Mouse (Mus musculus) left cerebral cortex, postnatal 10 days (tissue): ENCODE measurements at regions not wholly inside any gene's neighbourhood (a gene's known extent, or its start where the extent isn't known, plus 50 kb on each side); places are given as distances from the start of the nearest gene placed in this dataset.
A peak's percentile ranks its signal among the peaks of the same experiment; 100 is the strongest.

ENCODE experiments used
- DNase-seq, 2 experiments: peaks; one replicate each; pipeline ENCODE4 v3.0.0; 2021 to 2022; ENCODE audit warnings: low spot score in 2 of 2, mixed read lengths in 1 of 2; ENCODE audit errors: extremely low spot score in 1 of 2
- intact Hi-C: fragments of 180-260 bp; cut with DNase I; formaldehyde crosslinking; loops from one replicate; pipeline ENCODE4 v1.15.1; 2025

DNA sequence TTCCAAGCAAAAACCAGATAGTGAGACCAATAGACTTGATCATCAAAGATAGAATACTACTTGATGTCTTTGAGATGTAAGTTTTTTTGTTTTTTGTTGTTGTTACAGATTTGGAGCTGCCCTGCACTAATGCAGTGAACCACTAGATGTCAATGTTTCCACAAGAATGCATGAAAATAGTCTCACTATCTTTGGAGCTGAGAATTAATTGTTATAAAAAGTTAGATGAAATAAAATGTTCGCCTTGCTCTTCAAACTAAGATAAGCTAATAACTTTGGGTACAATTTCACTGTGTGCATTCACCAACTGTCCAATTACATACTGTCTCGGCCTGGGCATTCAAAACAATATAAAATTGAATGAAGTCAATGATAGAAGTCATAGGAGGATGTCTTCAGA, 223.2 kb upstream of the Agtr1b start:
- peak in 1 of 2 experiments; percentile 52 for DNase-seq
- intact Hi-C loops: no loop called here

DNA sequence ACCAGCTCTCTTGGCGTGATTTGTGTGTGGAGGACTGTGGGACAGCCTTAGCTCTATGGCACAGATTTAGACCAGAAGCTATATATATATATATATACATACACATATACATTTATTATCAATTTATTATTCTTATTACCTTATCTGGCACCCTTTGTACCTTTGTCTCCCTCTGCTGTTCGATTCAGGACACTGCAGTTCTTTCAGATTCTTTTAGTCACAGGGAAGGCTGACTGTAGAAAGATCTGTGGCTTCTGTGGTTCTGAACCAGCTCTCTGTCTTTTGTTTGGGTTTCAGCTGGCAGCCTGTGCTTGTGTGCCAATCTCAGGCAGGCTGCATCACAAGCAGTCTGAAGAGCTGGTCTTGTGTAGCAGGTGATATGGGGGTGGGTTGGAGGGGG, 184.6 kb upstream of the Agtr1b start:
- DNase-seq: no peak

DNA sequence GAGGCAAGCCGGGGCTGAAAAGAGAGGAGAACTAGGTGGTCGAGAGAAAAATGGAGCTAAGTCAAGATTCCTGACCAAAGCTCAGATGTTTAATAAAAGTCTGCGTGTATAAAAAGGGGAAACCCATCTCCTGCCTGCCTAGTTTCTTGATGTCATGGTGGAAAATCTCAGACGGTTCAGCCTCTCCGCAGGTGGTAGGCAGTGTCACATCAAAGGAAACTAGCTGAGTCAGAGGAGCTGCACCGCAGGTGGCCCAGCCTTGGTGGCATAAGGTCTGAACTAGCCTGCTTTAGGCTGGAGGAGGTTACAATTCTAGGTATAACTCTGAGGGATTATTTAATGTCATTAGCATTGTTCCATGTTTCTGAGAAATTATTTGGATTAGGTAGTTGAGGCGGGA, 177.0 kb upstream of the Agtr1b start:
- no peak for DNase-seq
- intact Hi-C loops: no loop called here

More for the DNA sequence above, 184.6 kb upstream of the Agtr1b start:
- intact Hi-C loops: no loop called here

DNA sequence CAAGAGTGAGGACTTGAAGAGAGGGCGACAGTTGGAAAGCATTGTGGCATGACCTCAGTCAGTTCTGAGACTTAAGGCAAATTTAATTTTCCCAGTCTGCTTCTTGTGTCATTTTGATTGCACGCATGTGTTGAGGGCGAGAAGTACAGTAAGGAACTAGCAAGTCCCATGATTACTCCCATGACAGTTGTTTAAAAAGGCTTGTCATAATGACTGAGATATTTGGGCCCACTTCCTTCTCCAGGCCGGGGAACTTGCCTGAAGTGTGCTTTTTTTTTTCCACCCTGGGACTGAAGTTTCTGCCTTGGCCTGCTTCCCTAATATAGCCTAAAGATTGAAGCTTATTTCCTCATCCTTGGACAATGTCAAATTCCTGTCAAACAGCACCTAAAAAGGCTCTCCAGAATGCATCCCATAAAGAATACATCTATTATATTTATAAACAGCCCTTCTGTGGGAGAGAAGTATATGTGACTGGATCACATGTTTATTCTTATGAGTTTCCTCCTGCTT, 171.6 kb upstream of the Agtr1b start:
- intact Hi-C loops: no loop called here
- no peak for DNase-seq

DNA sequence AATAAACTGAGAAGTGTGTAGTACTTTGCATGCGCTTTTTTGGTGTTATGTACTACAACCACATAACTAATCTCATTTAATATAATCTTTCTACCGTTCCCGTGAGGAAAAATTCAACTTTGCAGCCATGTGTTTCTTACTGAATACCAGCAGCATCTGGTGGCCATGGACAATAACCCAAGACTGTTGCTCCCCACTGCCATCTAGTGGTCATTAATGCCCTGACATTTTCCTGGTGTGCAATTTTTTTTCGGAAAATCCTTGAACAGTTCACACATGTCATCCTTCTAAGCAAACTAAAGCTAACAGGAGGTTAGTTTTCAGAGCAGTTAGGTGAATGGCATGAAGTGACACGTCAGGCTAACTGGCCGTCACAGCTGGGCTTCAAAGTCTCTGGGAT, 153.8 kb upstream of the Agtr1b start:
- DNase-seq: no peak
- intact Hi-C loops: no loop called here

DNA sequence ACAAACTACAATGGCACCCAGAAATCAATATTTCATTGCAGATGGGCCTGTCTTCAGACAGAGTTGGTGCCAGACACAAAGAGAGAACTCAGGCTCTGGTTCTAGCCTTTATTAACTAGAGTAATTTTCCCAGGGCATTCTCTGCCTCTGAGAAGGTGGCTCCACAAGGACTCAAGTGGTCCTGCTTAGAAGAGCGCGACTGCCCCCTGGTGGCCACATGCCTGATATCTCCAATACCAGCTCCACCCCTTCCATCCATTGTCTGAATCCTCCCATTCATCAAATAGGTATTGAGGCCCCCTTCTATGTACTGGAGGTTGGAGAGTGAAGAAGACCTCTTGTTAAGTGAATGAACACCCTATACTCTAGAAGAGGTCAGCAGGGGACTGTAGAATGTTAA, 142.2 kb upstream of the Agtr1b start:
- DNase-seq: peak; percentile 31 to 76
- intact Hi-C loops: loop anchor here (10.0 kb wide), 1 partner anchor 254 kb away; no protein-coding TSS in a partner anchor

DNA sequence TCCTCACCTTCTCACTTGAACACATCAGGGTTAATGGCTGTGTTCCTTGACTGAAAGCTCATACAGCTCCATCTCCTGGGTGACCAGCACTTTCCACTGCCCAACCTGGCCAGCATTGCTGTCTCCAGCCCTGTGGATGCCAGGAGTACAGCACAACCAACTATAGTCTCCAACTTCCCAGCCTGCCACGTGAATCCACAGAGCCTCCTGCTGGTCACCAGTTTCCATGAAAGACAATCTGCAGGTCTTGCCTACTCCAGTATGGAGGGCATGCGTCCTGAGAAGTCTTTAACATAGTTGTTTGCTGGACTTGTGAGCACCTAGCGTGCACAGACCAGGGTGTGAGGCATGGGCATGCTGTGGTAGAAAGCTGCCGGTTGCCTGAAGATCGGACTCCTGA, 138.6 kb upstream of the Agtr1b start:
- intact Hi-C loops: loop anchor here (10.0 kb wide), 1 partner anchor 251 kb away; no protein-coding TSS in a partner anchor
- no peak for DNase-seq
